Mouse (Mus musculus): ENCODE data around the gene Wnt7b.

DNA sequence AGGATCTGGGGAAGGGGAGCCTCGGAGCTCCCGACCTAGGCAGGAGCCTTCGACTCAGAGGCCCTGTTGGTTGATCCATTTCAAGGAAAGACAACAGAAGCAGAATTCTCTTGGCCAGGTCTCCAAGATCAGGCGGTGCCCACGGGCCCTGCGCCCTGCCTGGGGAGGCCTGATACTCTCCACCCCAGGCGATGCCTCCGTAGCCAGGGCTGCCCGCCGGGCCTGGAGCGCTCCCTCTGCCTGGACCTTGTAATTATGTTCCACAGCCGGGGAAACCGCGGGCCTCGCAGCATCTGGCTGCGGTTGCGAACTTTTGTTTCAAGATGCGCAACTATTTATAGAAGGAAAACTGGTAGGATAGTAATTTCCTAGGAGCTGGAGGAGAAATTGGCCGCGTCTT is 6.2 kb downstream of the Wnt7b start:
- TF ChIP-seq MAZ (IDR thresholded peaks at IDR 0.05; ENCODE audit: low read depth, low read length) = no peak
- TF ChIP-seq MAX (IDR thresholded peaks at IDR 0.05; ENCODE audit: low read length) = no peak
- TF ChIP-seq CTCF (conservative IDR thresholded peaks at IDR 0.05 in 1 of 2, IDR thresholded peaks at IDR 0.05 in 1 of 2; ENCODE audit: low read depth in 2 of 2, low read length in 2 of 2) = no peak
- TF ChIP-seq ZNF384 (IDR thresholded peaks at IDR 0.05; ENCODE audit: low read depth, low read length) = no peak
- no peak for TF ChIP-seq POLR2A (IDR thresholded peaks at IDR 0.05; ENCODE audit: low read depth, low read length)
- TF ChIP-seq EP300 (IDR thresholded peaks at IDR 0.05; ENCODE audit: low read length) = no peak
- TF ChIP-seq NELFE (IDR thresholded peaks at IDR 0.05; ENCODE audit: low read depth, low read length) = no peak
- TF ChIP-seq CHD2 (IDR thresholded peaks at IDR 0.05; ENCODE audit: low read length) = no peak
- no peak for TF ChIP-seq JUN (IDR thresholded peaks at IDR 0.05; ENCODE audit: insufficient read depth, low read depth, low read length)
- no peak for TF ChIP-seq TCF12 (IDR thresholded peaks at IDR 0.05; ENCODE audit: low read depth, low read length)
- TF ChIP-seq USF1 (IDR thresholded peaks at IDR 0.05; ENCODE audit: low read depth, low read length) = no peak
- no peak for TF ChIP-seq UBTF (IDR thresholded peaks at IDR 0.05; ENCODE audit: low read depth, low read length)
